Mouse (Mus musculus) megakaryocyte progenitor cell, adult 5-6 weeks (primary cell): ENCODE measurements around the gene Gmps. TPM values are rescaled to one million over a fixed set of nuclear protein-coding genes. Genes with fewer than 3 reads are reported as not detected.

Experiments
- total RNA-seq, 2 experiments: library from RNA; stranded (forward) in 1 of 2; stranded (reverse) in 1 of 2; fragments of 157-497, 149-512 nt in 1 of 2; fragments of 200-1000 nt in 1 of 2; gene quantifications; 2 replicates each; pipeline versions ENCODE4 v1.2.3 to v1.2.4; 2015 to 2017

The Gmps gene
- total RNA-seq, 2 experiments from 2014 or later, result 49.4 to 53.2 TPM

Other genes with a start within 250 kb of the Gmps start
- 0.44 TPM in 1 of 2 replicates, not detected in the other for gene Plch1, start 76.6 kb upstream of the Gmps start, total RNA-seq (2015)
- 0.34 TPM in 1 of 2 replicates, not detected in the other for gene Plch1, start 76.6 kb upstream of the Gmps start, total RNA-seq (2017)
- gene E130311K13Rik, start 46.6 kb upstream of the Gmps start, total RNA-seq (2015), result 3.3 and 3.4 TPM in 2 replicates
- gene E130311K13Rik, start 46.6 kb upstream of the Gmps start, total RNA-seq (2017), result 5.9 and 6.7 TPM in 2 replicates
- gene Slc33a1, start 11.3 kb upstream of the Gmps start, total RNA-seq (2015), result 28.7 and 30.1 TPM in 2 replicates
- gene Slc33a1, start 11.3 kb upstream of the Gmps start, total RNA-seq (2017), result 23.2 and 24.2 TPM in 2 replicates
- gene Vmn2r1, start 105.4 kb downstream of the Gmps start, total RNA-seq (2015), result 0.02 TPM in 1 of 2 replicates, not detected in the other
- gene Vmn2r1, start 105.4 kb downstream of the Gmps start, total RNA-seq (2017), result not detected in 2 replicates
- gene Vmn2r2, start 165.8 kb downstream of the Gmps start, total RNA-seq (2015), result not detected in 2 replicates
- gene Vmn2r2, start 165.8 kb downstream of the Gmps start, total RNA-seq (2017), result not detected in 2 replicates